Mouse (Mus musculus) activated CD4-positive, CD25-positive, alpha-beta regulatory T cell, adult 9 weeks (primary cell): ENCODE data around the gene Spry2. TPM values are rescaled to one million over a fixed set of nuclear protein-coding genes. Genes with fewer than 3 reads are reported as not detected.

ENCODE experiments used
- polyA plus RNA-seq: library from polyadenylated mRNA; unstranded; fragments of 100-300 nt; shearing (Covaris generic); gene quantifications from one replicate; pipeline ENCODE4 v1.2.1, GENCODE M21; 2017

Gene Spry2
- not detected for polyA plus RNA-seq

GRCm38 (mm10) chr14:105896791-105897568, at the start of gene Spry2:
Gene Spry2, minus strand, starts transcription at chr14:105896819.

Other genes with a start within 250 kb of the Spry2 start
- gene Trim52, start 209.4 kb upstream of the Spry2 start, polyA plus RNA-seq = not detected